Mouse (Mus musculus): Measurements from ENCODE around the gene Gzmk.
"Not testable (repeated sequence)": the region's sequence is repeated elsewhere in the genome, so short reads cannot be mapped to it uniquely, and the experiment has no call there.

The Gzmk gene

GRCm38 (mm10) chr13:113225811-113226210 is at the start of gene Gzmk:
Gene Gzmk (minus strand): TSS chr13:113225908.
- DNase-seq (ENCODE audit: low read depth, low spot score) = peak; percentile 90

GRCm38 (mm10) chr13:113271189-113271588 is 45.5 kb upstream of the Gzmk start:
- no peak for DNase-seq (ENCODE audit: low read depth, low spot score)

DNA sequence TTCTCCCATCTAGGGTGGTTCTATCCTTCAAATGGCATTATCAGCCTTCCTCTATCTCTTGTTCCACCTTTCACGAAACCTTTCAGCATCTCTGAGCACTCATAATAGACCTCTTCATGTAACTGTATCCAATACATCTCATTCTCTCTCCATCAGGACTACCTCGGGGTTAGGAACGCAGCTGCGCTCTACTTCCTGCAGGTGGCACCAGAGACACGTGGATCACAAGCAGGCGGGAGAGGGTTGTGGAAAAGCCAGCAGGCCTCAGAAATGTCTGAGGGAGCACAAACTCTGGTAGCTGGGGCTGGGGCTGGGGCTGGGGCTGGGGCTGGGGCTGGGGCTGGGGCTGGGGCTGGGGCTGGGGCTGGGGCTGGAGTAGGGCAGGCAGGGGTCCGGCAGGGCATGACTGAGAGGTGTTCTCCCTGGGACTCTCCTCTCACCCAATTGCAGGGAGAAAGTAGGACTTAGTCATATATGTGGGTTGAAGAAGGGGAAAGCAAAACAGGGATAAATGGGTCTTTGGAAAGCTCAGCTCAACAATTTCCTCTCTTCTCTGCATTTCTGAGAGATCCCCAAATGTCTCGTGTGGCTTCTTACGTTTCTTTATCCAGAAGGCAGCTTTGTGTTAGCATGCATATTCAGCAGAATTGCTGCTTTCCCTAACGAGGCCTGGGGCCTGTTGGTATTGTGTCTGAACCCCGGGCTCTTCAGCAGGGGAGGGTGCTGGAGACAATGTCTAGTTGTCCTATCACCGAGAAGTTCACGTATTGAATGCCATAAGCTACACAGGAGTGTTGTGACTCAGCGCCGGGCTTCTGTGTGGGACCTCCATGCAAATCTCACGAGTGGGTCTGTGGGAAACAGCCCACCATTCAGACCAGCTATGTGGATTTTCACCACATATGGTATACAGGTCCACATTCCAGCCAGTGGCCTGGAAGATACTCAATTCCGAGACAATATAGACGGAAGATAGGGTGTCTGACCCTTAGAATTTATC is 44.4 kb upstream of the Gzmk start:
- peak; percentile 91 for DNase-seq (ENCODE audit: low read depth, low spot score)

- DNase-seq (ENCODE audit: low read depth, low spot score) = no peak
Observed at GRCm38 (mm10) chr13:113267204-113267603, 41.5 kb upstream of the Gzmk start.

GRCm38 (mm10) chr13:113266495-113266951 is 40.8 kb upstream of the Gzmk start:
- peak; percentile 87 for DNase-seq (ENCODE audit: low read depth, low spot score)

GRCm38 (mm10) chr13:113265257-113265656 is 39.5 kb upstream of the Gzmk start:
- DNase-seq (ENCODE audit: low read depth, low spot score) = peak; percentile 68

GRCm38 (mm10) chr13:113262822-113263221 is 37.1 kb upstream of the Gzmk start:
- DNase-seq (ENCODE audit: low read depth, low spot score) = peak; percentile 60

DNA sequence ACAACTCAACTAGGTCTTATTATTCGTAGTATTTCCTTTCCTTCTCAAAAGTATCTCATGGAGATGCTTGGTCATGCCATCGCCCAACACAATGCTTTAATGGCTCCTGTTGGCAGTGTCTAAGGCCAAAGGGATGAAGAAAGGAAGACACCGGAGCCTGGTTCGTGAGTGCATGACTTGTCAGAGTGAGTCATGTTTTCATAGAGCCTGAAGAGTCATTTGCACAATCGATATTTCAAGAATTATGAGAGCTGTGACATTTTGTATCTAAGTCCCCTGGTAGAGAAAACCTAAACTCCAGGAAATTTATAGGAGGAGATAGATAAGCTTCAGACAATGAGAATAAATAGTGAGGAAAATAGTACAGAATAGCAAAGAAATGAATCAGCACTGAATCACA is 33.5 kb upstream of the Gzmk start:
- DNase-seq (ENCODE audit: low read depth, low spot score) = no peak

DNA sequence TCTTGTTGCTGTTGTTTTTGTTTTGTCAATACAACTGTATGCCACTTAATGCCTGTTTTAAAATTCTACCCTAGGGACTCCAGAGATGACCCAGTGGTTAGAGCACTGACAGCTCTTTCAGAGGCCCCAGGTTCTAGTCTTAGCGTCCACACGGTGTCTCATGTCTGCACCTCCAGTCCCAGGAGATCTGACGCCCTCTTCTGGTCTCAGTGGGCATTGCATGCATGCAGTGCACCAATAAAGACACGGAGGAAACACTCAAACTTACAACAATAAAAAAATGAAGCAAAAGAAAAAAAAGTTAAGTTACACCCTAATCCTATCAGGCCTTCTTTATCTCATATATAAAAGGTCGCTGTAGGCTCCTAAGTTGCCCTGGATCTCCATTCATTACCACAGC is 31.5 kb upstream of the Gzmk start:
- no peak for DNase-seq (ENCODE audit: low read depth, low spot score)

DNA sequence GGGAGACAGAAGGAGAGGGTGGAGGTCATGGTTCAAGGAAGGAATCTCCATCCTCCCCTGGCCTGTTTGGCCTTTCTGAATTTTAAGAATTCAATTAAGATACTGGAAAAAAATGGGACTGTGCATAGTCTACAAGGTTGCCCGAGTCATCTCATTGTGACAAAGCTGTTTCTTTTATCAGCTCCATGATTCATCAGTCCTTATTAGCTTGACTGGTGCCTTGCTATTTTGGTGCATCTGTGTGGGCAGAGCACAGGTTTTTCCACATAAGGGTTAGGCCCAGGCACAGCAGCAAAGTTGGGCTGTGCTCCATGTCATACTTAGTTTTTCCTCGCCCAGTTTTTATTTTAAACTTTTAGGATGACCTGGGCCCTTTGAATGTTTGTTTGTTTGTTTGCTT is 31.1 kb upstream of the Gzmk start:
- peak; percentile 63 for DNase-seq (ENCODE audit: low read depth, low spot score)

DNA sequence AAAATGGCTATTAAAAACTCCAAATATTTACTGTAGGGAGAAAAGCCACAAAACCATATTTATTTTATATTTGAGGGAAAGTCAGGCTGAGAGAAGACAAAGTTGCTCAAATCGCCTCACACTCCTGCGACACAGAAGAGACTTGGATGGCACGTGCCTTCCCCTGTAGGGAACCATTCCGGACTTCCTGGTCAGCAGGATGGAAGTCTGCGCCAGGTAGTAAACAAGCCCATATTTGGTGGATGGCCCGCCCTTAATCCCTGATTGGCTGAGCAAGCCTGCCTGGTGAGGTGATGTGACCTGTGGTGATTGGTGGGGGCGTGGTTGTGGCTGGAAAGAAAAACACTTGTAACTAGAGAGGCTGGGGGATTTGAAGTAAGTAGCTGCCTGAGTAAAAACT is 26.9 kb upstream of the Gzmk start:
- not testable (repeated sequence) for DNase-seq (ENCODE audit: low read depth, low spot score)

DNA sequence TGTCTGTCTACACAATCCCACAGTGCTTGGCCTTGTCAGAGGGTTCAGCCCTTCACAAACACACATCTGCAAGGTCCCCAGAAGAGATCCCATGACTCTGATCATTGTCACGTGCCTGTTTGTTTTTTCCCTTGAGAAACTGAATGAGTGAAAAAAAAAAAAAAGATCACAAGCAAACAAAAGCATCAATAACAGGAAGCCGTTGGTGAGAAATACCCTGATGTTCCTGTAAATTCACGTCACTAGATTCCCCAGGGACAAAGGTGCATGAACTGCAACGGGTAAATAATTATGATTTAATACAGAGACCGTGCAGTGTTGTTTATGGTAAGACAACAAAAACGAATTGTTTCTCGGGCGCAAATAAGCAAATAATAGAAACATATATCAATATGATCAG is 19.3 kb upstream of the Gzmk start:
- DNase-seq (ENCODE audit: low read depth, low spot score) = no peak

GRCm38 (mm10) chr13:113242129-113242528 is 16.4 kb upstream of the Gzmk start:
- DNase-seq (ENCODE audit: low read depth, low spot score) = no peak

- DNase-seq (ENCODE audit: low read depth, low spot score) = peak; percentile 8
Observed at GRCm38 (mm10) chr13:113227666-113228463, 2.2 kb upstream of the Gzmk start.

GRCm38 (mm10) chr13:113227076-113227475 is 1.4 kb upstream of the Gzmk start:
- no peak for DNase-seq (ENCODE audit: low read depth, low spot score)

- DNase-seq (ENCODE audit: low read depth, low spot score) = peak; percentile 81
Observed at GRCm38 (mm10) chr13:113224105-113224504, 1.6 kb downstream of the Gzmk start.

DNA sequence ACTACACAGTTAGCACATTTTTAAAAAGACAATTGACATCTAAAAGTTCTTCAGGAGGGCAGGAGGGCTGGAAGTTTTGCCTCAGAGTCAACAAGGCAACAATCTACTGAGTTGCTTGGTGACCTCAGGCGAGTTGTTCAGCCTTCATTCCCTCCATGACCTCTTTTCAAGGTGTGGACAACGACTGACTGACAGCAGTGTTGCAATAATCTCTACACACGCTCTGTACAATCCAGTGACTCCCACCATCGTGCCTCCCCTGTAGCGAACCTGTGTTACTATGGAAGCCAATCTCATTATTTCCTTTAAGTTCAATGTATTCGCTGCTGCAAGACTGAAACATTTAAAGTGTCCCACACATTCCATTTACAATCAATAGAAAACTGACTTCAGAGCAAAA is 3.9 kb downstream of the Gzmk start:
- DNase-seq (ENCODE audit: low read depth, low spot score) = no peak

- no peak for DNase-seq (ENCODE audit: low read depth, low spot score)
Observed at GRCm38 (mm10) chr13:113213865-113214264, 11.8 kb downstream of the Gzmk start.

- no peak for DNase-seq (ENCODE audit: low read depth, low spot score)
Observed at GRCm38 (mm10) chr13:113212401-113212800, 13.3 kb downstream of the Gzmk start.

- no peak for DNase-seq (ENCODE audit: low read depth, low spot score)
Observed at GRCm38 (mm10) chr13:113211345-113211744, 14.4 kb downstream of the Gzmk start.

DNA sequence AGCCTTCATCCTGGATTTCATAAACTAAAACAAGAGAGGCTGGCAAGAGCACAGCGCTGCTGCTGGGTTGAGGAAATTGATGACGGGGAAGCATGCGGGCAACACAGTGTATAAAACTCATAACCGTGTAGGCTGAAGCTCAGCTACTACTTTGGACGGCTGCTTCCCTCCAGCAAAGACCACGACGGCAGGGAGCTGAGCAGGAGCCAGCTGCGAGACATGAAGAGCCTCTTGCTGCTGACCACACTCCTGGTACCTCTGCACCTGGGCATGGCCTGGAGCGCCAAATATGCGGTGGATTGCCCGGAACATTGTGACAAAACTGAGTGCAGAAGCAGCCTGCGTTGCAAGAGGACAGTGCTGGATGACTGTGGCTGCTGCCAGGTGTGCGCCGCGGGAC is 16.1 kb downstream of the Gzmk start, which contains the start of gene Esm1:
TSS of gene Esm1 (plus strand) at position 36 of the 400 bp plus-strand sequence.
- no peak for DNase-seq (ENCODE audit: low read depth, low spot score)

- no peak for DNase-seq (ENCODE audit: low read depth, low spot score)
Observed at GRCm38 (mm10) chr13:113205346-113205745, 20.4 kb downstream of the Gzmk start.
